In the genomic region with DNA sequence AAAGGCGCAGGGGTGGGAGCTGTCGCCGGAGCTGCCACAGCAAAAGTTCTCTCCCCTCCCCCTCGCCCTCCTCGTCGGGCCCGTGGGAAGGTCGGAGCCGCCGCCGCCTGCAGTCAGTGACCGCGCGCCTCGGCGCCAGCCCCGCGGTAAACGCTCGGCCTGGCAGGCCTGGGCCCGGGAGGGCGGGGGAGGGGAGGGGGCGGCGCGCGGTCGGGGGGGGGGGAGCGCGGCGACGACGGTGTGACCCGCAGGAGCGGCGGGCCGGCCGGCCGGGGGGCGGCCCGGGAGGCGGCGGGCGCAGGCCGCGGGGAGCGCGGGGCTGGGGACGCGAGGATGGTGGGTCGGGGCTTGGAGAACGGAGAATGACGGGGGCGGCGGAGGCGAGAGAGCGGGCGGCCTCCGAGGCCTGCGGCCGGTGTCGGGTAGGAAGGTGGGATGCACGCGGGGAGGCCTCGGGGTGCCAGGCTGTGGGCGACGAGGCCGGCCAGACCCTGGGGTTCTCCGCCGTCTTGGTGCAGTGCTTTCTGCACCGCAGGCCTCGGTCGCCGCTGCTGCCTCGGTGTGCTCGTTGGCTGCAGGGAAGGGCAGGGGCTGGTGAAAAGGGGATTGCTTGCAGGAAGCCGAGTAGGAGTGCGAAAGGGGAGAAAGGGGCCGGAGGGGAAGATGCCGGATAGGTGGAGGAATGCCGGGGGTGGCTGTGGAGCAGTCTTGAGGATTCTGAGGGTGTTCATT, we compare ENCODE assay signal across 8 mouse cellular contexts. TPM values are rescaled to one million over a fixed set of nuclear protein-coding genes. Genes with fewer than 3 reads are reported as not detected.
DNase-seq lines count a peak whose midpoint lies in the region; ATAC-seq and TF ChIP-seq lines count a peak whose summit lies in the region.

No protein-coding gene starts in this region.

- peak overlapping the region; percentile 99 for H3K4me3 ChIP-seq in cerebellum, adult 2 months (replicated peaks; ENCODE audit: insufficient read depth, low read depth, low read length)
- H3K4me3 ChIP-seq in forebrain, embryonic 16.5 days (replicated peaks; ENCODE audit: low read length), result peak overlapping the region; percentile 93
- peak overlapping the region; percentile 86 for H3K4me3 ChIP-seq in left cerebral cortex, adult 2 months
- peak overlapping the region; percentile 99 for H3K4me3 ChIP-seq in megakaryocyte, embryonic 14.5 days (replicated peaks)

- 2% methylated on average over 49 of the region's 80 CpGs for WGBS in cerebellum, adult 2 months
- under 1% methylated on average over 51 of the region's 80 CpGs for WGBS in forebrain, embryonic 16.5 days

- peak; percentile 74 for ATAC-seq in forebrain, embryonic 16.5 days

- intact Hi-C loops in left cerebral cortex, adult 2 months (cut with DNase I), result loop anchor here (5.0 kb wide), 5 partner anchors 39 to 504 kb away; a partner anchor contains a TSS

- no peak for TF ChIP-seq CTCF in cerebellum, adult 2 months (IDR thresholded peaks at IDR 0.05; ENCODE audit: borderline replicate concordance, insufficient read depth, low read depth, low read length)
- no peak for TF ChIP-seq CTCF in left cerebral cortex, adult 2 months (IDR thresholded peaks at IDR 0.05)

- H3K27ac ChIP-seq in cerebellum, adult 2 months (ENCODE audit: insufficient read depth, low read length), result peak overlapping the region; percentile 81
- peak overlapping the region; percentile 97 for H3K27ac ChIP-seq in forebrain, embryonic 16.5 days (ENCODE audit: low read length)
- peak overlapping the region; percentile 97 for H3K27ac ChIP-seq in left cerebral cortex, adult 2 months

- no peaks in the 10 kb centered on the region for H3K27me3 ChIP-seq in cerebellum, adult 2 months (ENCODE audit: control insufficient read depth, insufficient read depth, low read length)
- no peaks in the 10 kb centered on the region for H3K27me3 ChIP-seq in forebrain, embryonic 16.5 days (replicated peaks; ENCODE audit: control insufficient read depth, insufficient read depth, low read length)
- H3K27me3 ChIP-seq in megakaryocyte, embryonic 14.5 days (replicated peaks), result peaks cover 2% of the 10 kb centered on the region

- TF ChIP-seq POLR2A in cerebellum, adult 2 months (IDR thresholded peaks at IDR 0.05; ENCODE audit: borderline replicate concordance, insufficient read depth, low read length), result no peak

- H3K36me3 ChIP-seq in forebrain, embryonic 16.5 days (ENCODE audit: control insufficient read depth, insufficient read depth), result no peaks in the 10 kb centered on the region
- peaks cover 5% of the 10 kb centered on the region for H3K36me3 ChIP-seq in megakaryocyte, embryonic 14.5 days (replicated peaks; ENCODE audit: low read length)

- H3K4me2 ChIP-seq in forebrain, embryonic 16.5 days (ENCODE audit: low read length), result peak overlapping the region; percentile 75

- peak overlapping the region; percentile 98 for H3K9ac ChIP-seq in forebrain, embryonic 16.5 days (replicated peaks; ENCODE audit: low read depth, low read length)

- DNase-seq in R1 (ENCODE audit: low read depth, low spot score) (peak; percentile 78), adipocyte (ENCODE audit: low spot score) (no peak)
- peak; percentile 51 to 70 for DNase-seq in cerebellum, adult 2 months
- peak; percentile 56 for DNase-seq in heart, postnatal 4 days
- peak; percentile 48 to 49 for DNase-seq in left cerebral cortex, adult 2 months (ENCODE audit: extremely low spot score in 1 of 2, low spot score in 2 of 2)
- peak; percentile 34 to 41 for DNase-seq in right cerebral cortex, postnatal 36 days (ENCODE audit: low spot score in 2 of 2)

- no peaks in the 10 kb centered on the region; the same call in none of the 2 replicates for H3K4me1 ChIP-seq in cerebellum, adult 2 months (ENCODE audit: control insufficient read depth, insufficient read depth, low read length)
- peaks cover 25% of the 10 kb centered on the region for H3K4me1 ChIP-seq in forebrain, embryonic 16.5 days (replicated peaks; ENCODE audit: control insufficient read depth, insufficient read depth, low read length)
- H3K4me1 ChIP-seq in megakaryocyte, embryonic 14.5 days, result peaks cover 31% of the 10 kb centered on the region

- H3K9me3 ChIP-seq in forebrain, embryonic 16.5 days (ENCODE audit: control insufficient read depth, low read length), result no peaks in the 10 kb centered on the region
- H3K9me3 ChIP-seq in megakaryocyte, embryonic 14.5 days, result no peaks in the 10 kb centered on the region

RNA-seq across cellular contexts. Expression of a gene that starts 0.4 kb away (rescaled TPM):
- polyA plus RNA-seq in cerebellum, adult 2 months (2012; rRNA removed), result 26.9 and 27.5 TPM in 2 replicates
- 78.9 and 92.8 TPM in 2 replicates for polyA plus RNA-seq in forebrain, embryonic 16.5 days (2015; fragmentation: Nextera tagmentation; extraction: Ambion mirVana)
- 10 to 100 TPM; 58.3 to 58.5 TPM for total RNA-seq in heart, postnatal 4 days (2021)
- 100 to 1,000 TPM; 171 to 179 TPM for total RNA-seq in left cerebral cortex, adult 2 months (2021)
- 0.32 and 0.62 TPM in 2 replicates for polyA plus RNA-seq in megakaryocyte, embryonic 14.5 days (2012; ENCODE audit: insufficient read depth, low replicate concordance)

Comparison
In these comparisons a context has a peak if more than half of its experiments do, and no peak if none do; other contexts are left out.
1. RNA of a gene that starts 0.4 kb away (polyA plus RNA-seq): 78.9 to 92.8 TPM in forebrain, embryonic 16.5 days and 26.9 to 27.5 TPM in cerebellum, adult 2 months; 0.32 to 0.62 TPM in megakaryocyte, embryonic 14.5 days; every median in the first group is over 10 times any median in the second.
2. Peak in every context shown above with its lines, with median percentiles within 50 percentile points of each other: H3K27ac ChIP-seq and H3K4me3 ChIP-seq.